Mouse (Mus musculus): ENCODE measurements around the gene Stat5a. TPM values are rescaled to one million over a fixed set of nuclear protein-coding genes. Genes with fewer than 3 reads are reported as not detected.

Stat5a gene
- total and polyA plus RNA-seq, 2 experiments from 2014 or later: 4.0 to 5.1 TPM

- ATAC-seq (ENCODE audit: low FRiP score) (no peak), DNase-seq (ENCODE audit: low spot score) (no peak)
- Histone ChIP-seq H3K27ac (ENCODE audit: low read depth, low read length) (no peak overlapping the region), H3K36me3 (ENCODE audit: insufficient read depth, low read length) (no peaks in the 10 kb centered on the region), H3K4me2 (ENCODE audit: low read depth, low read length, poor library complexity, severe bottlenecking) (no peak overlapping the region), H3K4me1 (ENCODE audit: insufficient read depth, low read length) (peaks cover 3% of the 10 kb centered on the region; the same call in 1 of the 2 replicates), H3K9ac (replicated peaks; ENCODE audit: low read length, poor library complexity, severe bottlenecking) (no peak overlapping the region), H3K4me3 (ENCODE audit: low read depth, low read length) (no peak overlapping the region), H3K9me3 (ENCODE audit: low read length) (no peaks in the 10 kb centered on the region), H3K27me3 (ENCODE audit: insufficient read depth, low read length) (no peaks in the 10 kb centered on the region)
- no peak for TF ChIP-seq CTCF (IDR thresholded peaks at IDR 0.05)
- WGBS: 31% methylated on average over 12 of the region's 12 CpGs
Observed at GRCm38 (mm10) chr11:100829691-100830090, 29.5 kb upstream of the Stat5a start.

GRCm38 (mm10) chr11:100831396-100831795, 27.8 kb upstream of the Stat5a start:
- H3K4me2 ChIP-seq (ENCODE audit: low read depth, low read length, poor library complexity, severe bottlenecking): no peak overlapping the region
- ATAC-seq (ENCODE audit: low FRiP score) (no peak), DNase-seq (ENCODE audit: low spot score) (no peak)
- H3K4me3 ChIP-seq (ENCODE audit: low read depth, low read length): no peak overlapping the region
- no peaks in the 10 kb centered on the region for H3K9me3 ChIP-seq (ENCODE audit: low read length)
- no peaks in the 10 kb centered on the region for H3K27me3 ChIP-seq (ENCODE audit: insufficient read depth, low read length)
- WGBS: 79% methylated on average over 10 of the region's 10 CpGs
- no peaks in the 10 kb centered on the region for H3K36me3 ChIP-seq (ENCODE audit: insufficient read depth, low read length)
- H3K4me1 ChIP-seq (ENCODE audit: insufficient read depth, low read length): peaks cover 3% of the 10 kb centered on the region; the same call in 1 of the 2 replicates
- H3K27ac ChIP-seq (ENCODE audit: low read depth, low read length): no peak overlapping the region
- no peak for TF ChIP-seq CTCF (IDR thresholded peaks at IDR 0.05)
- no peak overlapping the region for H3K9ac ChIP-seq (replicated peaks; ENCODE audit: low read length, poor library complexity, severe bottlenecking)

- WGBS: 74% methylated on average over 7 of the region's 7 CpGs
- H3K36me3 ChIP-seq (ENCODE audit: insufficient read depth, low read length): no peaks in the 10 kb centered on the region
- peaks cover 3% of the 10 kb centered on the region; the same call in 1 of the 2 replicates for H3K4me1 ChIP-seq (ENCODE audit: insufficient read depth, low read length)
- DNase-seq (ENCODE audit: low spot score): no peak
- H3K27me3 ChIP-seq (ENCODE audit: insufficient read depth, low read length): no peaks in the 10 kb centered on the region
- no peaks in the 10 kb centered on the region for H3K9me3 ChIP-seq (ENCODE audit: low read length)
- H3K4me3 ChIP-seq (ENCODE audit: low read depth, low read length): no peak overlapping the region
- no peak overlapping the region for H3K27ac ChIP-seq (ENCODE audit: low read depth, low read length)
- no peak for ATAC-seq (ENCODE audit: low FRiP score)
- H3K9ac ChIP-seq (replicated peaks; ENCODE audit: low read length, poor library complexity, severe bottlenecking): no peak overlapping the region
- peak; percentile 33 for TF ChIP-seq CTCF (IDR thresholded peaks at IDR 0.05)
- no peak overlapping the region for H3K4me2 ChIP-seq (ENCODE audit: low read depth, low read length, poor library complexity, severe bottlenecking)
Observed at GRCm38 (mm10) chr11:100833466-100833865, 25.7 kb upstream of the Stat5a start.

GRCm38 (mm10) chr11:100836923-100837702, 22.0 kb upstream of the Stat5a start:
- Histone ChIP-seq H3K27me3 (ENCODE audit: insufficient read depth, low read length) (no peaks in the 10 kb centered on the region), H3K9me3 (ENCODE audit: low read length) (no peaks in the 10 kb centered on the region), H3K9ac (replicated peaks; ENCODE audit: low read length, poor library complexity, severe bottlenecking) (no peak overlapping the region), H3K4me3 (ENCODE audit: low read depth, low read length) (no peak overlapping the region), H3K4me1 (ENCODE audit: insufficient read depth, low read length) (no peaks in the 10 kb centered on the region), H3K36me3 (ENCODE audit: insufficient read depth, low read length) (no peaks in the 10 kb centered on the region), H3K4me2 (ENCODE audit: low read depth, low read length, poor library complexity, severe bottlenecking) (no peak overlapping the region), H3K27ac (ENCODE audit: low read depth, low read length) (no peak overlapping the region)
- WGBS: 80% methylated on average over 9 of the region's 9 CpGs
- DNase-seq (ENCODE audit: low spot score) (no peak), ATAC-seq (ENCODE audit: low FRiP score) (no peak)
- peak; percentile 51 for TF ChIP-seq CTCF (IDR thresholded peaks at IDR 0.05)

GRCm38 (mm10) chr11:100838894-100839293, 20.3 kb upstream of the Stat5a start:
- H3K4me3 ChIP-seq (ENCODE audit: low read depth, low read length): no peak overlapping the region
- DNase-seq (ENCODE audit: low spot score) (no peak), ATAC-seq (ENCODE audit: low FRiP score) (no peak)
- TF ChIP-seq CTCF (IDR thresholded peaks at IDR 0.05): no peak
- H3K4me2 ChIP-seq (ENCODE audit: low read depth, low read length, poor library complexity, severe bottlenecking): no peak overlapping the region
- H3K9me3 ChIP-seq (ENCODE audit: low read length): no peaks in the 10 kb centered on the region
- 97% methylated on average over 9 of the region's 9 CpGs for WGBS
- no peak overlapping the region for H3K9ac ChIP-seq (replicated peaks; ENCODE audit: low read length, poor library complexity, severe bottlenecking)
- no peaks in the 10 kb centered on the region for H3K4me1 ChIP-seq (ENCODE audit: insufficient read depth, low read length)
- H3K27me3 ChIP-seq (ENCODE audit: insufficient read depth, low read length): no peaks in the 10 kb centered on the region
- no peak overlapping the region for H3K27ac ChIP-seq (ENCODE audit: low read depth, low read length)
- no peaks in the 10 kb centered on the region for H3K36me3 ChIP-seq (ENCODE audit: insufficient read depth, low read length)

- no peaks in the 10 kb centered on the region for H3K9me3 ChIP-seq (ENCODE audit: low read length)
- H3K9ac ChIP-seq (replicated peaks; ENCODE audit: low read length, poor library complexity, severe bottlenecking): no peak overlapping the region
- no peak overlapping the region for H3K4me3 ChIP-seq (ENCODE audit: low read depth, low read length)
- no peaks in the 10 kb centered on the region for H3K4me1 ChIP-seq (ENCODE audit: insufficient read depth, low read length)
- WGBS: 77% methylated on average over 8 of the region's 8 CpGs
- DNase-seq (ENCODE audit: low spot score) (no peak), ATAC-seq (ENCODE audit: low FRiP score) (no peak)
- H3K27me3 ChIP-seq (ENCODE audit: insufficient read depth, low read length): no peaks in the 10 kb centered on the region
- TF ChIP-seq CTCF (IDR thresholded peaks at IDR 0.05): no peak
- no peak overlapping the region for H3K27ac ChIP-seq (ENCODE audit: low read depth, low read length)
- H3K4me2 ChIP-seq (ENCODE audit: low read depth, low read length, poor library complexity, severe bottlenecking): no peak overlapping the region
- no peaks in the 10 kb centered on the region for H3K36me3 ChIP-seq (ENCODE audit: insufficient read depth, low read length)
Observed at GRCm38 (mm10) chr11:100839523-100839922, 19.6 kb upstream of the Stat5a start.
